Mouse (Mus musculus) midbrain, embryonic 11.5 days (tissue): ENCODE results near the gene Cep170b. TPM values are rescaled to one million over a fixed set of nuclear protein-coding genes. Genes with fewer than 3 reads are reported as not detected.

ENCODE experiments used
- microRNA-seq: library from miRNA; unstranded; fragments of <30 nt; microRNA quantifications from one replicate; pipeline ENCODE4, GENCODE M21; 2017
- polyA plus RNA-seq: library from polyadenylated mRNA; unstranded; fragments of >200 nt; fragmentation: Nextera tagmentation; extraction: Ambion mirVana; gene quantifications from 2 replicates; pipeline ENCODE4 v1.2.1, GENCODE M21; 2014

The Cep170b gene
- polyA plus RNA-seq, 1 experiment from 2014 or later: 5.2 TPM

Small RNA genes lying within 50 kb of the gene (microRNA-seq; reads per million reads assigned to microRNA genes)
- gene Mir6940: not detected

Other genes starting within 250 kb of the Cep170b start
- not detected in 2 replicates for gene A530016L24Rik, start 231.0 kb upstream of the Cep170b start, polyA plus RNA-seq
- 4.9 and 5.9 TPM in 2 replicates for gene Tmem179, start 203.7 kb upstream of the Cep170b start, polyA plus RNA-seq
- gene Inf2, start 131.7 kb upstream of the Cep170b start, polyA plus RNA-seq: 1.2 and 1.4 TPM in 2 replicates
- gene Adssl1, start 100.4 kb upstream of the Cep170b start, polyA plus RNA-seq: 1.9 and 2.7 TPM in 2 replicates
- gene Siva1, start 75.8 kb upstream of the Cep170b start, polyA plus RNA-seq: 182 and 230 TPM in 2 replicates
- 62.5 and 82.6 TPM in 2 replicates for gene Akt1, start 45.6 kb upstream of the Cep170b start, polyA plus RNA-seq
- gene Zbtb42, start 41.6 kb upstream of the Cep170b start, polyA plus RNA-seq: 4.8 and 5.1 TPM in 2 replicates
- gene Pld4, start 40.2 kb downstream of the Cep170b start, polyA plus RNA-seq: 3.5 and 4.2 TPM in 2 replicates
- 0.07 and 0.22 TPM in 2 replicates for gene Ahnak2, start 82.2 kb downstream of the Cep170b start, polyA plus RNA-seq
- 14.7 and 15.3 TPM in 2 replicates for gene Clba1, start 88.5 kb downstream of the Cep170b start, polyA plus RNA-seq
- gene Cdca4, start 109.0 kb downstream of the Cep170b start, polyA plus RNA-seq: 159 TPM in 2 replicates
- gene Gpr132, start 147.8 kb downstream of the Cep170b start, polyA plus RNA-seq: not detected in 2 replicates
- gene Jag2, start 209.3 kb downstream of the Cep170b start, polyA plus RNA-seq: 3.0 and 3.2 TPM in 2 replicates
- gene Nudt14, start 221.7 kb downstream of the Cep170b start, polyA plus RNA-seq: 54.0 and 61.7 TPM in 2 replicates